Mouse (Mus musculus) kidney, adult 2 months (tissue): ENCODE measurements around the gene Snd1.

Experiments used
- CTCF ChIP-seq: fragments of 200-500 bp; conservative IDR thresholded peaks from 2 replicates; pipeline ENCODE4 v1.5.1; 2011; ENCODE audit warnings: low read depth, mild to moderate bottlenecking, control low read depth, low read length, moderate library complexity, mixed read lengths; ENCODE audit not compliant: insufficient read depth, insufficient read length
- POLR2A ChIP-seq: fragments of 200-500 bp; IDR thresholded peaks from one replicate; pipeline ENCODE4 v1.6.1; 2011; ENCODE audit warnings: low read depth, low read length, control low read depth

- TF ChIP-seq CTCF (no peak), POLR2A (no peak)
Observed at GRCm38 (mm10) chr6:28582847-28583246, 107.9 kb downstream of the Snd1 start.
